Mouse (Mus musculus): ENCODE data around the gene Prrg2. TPM values are rescaled to one million over a fixed set of nuclear protein-coding genes. Genes with fewer than 3 reads are reported as not detected.
A peak's percentile ranks its signal among the peaks of the same experiment; 100 is the strongest.
"Not testable (repeated sequence)": the region's sequence is repeated elsewhere in the genome, so short reads cannot be mapped to it uniquely, and the experiment has no call there.

The Prrg2 gene
- polyA plus RNA-seq, 1 experiment = 22.9 TPM

DNA sequence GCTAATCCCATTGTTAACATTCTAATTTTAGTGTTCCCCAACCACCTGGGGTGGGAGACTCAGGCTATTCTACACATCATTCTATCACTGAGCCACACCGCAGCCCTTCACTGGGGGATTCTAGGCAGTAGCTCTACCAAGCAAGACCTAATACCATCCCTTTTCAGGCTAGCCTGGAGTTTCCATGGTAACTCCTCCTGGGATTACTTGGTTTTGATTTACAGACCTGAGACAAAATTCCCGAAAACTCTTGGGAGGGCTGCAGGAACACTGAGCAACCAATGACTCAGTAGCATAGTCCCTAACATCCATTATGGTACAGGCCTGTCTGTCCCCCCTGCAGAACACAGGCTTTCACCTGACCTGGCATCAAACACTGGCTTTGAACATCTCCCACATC is 36.2 kb downstream of the Prrg2 start:
- no peak overlapping the region for H3K4me3 ChIP-seq (ENCODE audit: insufficient read depth, low read length)
- H3K27ac ChIP-seq (ENCODE audit: insufficient read depth, low read depth, low read length) = no peak overlapping the region
- TF ChIP-seq POLR2A (IDR thresholded peaks at IDR 0.05; ENCODE audit: borderline replicate concordance, low read depth, low read length) (no peak), CTCF (IDR thresholded peaks at IDR 0.05; ENCODE audit: low read depth, low read length) (no peak)
- peaks cover 7% of the 10 kb centered on the region for H3K4me1 ChIP-seq (ENCODE audit: control insufficient read depth, insufficient read depth, low read length)

DNA sequence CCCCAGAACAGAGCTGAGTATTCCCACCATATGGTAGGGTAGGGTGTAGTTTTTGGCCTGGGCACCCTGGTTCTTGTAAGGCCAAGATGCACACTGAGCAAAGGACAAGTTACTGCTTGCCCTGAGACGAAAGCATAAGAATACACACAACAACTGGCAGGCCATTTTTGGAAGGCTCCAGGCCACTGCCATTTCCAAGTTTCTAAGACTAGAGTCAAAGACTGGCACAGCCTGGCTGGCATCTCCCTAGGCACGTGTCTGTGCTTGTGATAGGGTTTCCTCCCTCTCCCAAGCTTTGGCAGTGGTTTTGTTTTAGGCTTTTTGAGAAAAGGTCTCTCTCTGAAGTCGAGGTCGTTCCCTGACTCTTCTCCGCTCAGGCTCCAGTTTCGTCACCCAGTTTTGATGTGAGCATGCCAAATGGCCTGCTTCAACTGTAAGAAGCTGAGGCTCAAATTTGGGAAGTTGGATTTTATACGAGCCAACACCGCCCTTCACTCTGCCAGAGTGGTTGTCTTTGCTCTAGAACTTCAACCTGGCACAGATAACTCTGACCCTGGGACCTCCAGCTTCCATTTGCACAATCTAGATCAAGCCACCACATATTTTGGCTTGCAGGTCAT is 36.8 kb downstream of the Prrg2 start:
- no peak for TF ChIP-seq CTCF (IDR thresholded peaks at IDR 0.05; ENCODE audit: low read depth, low read length)
- TF ChIP-seq POLR2A (IDR thresholded peaks at IDR 0.05; ENCODE audit: borderline replicate concordance, low read depth, low read length) = no peak
- H3K4me1 ChIP-seq (ENCODE audit: control insufficient read depth, insufficient read depth, low read length) = peaks cover 7% of the 10 kb centered on the region
- H3K4me3 ChIP-seq (ENCODE audit: insufficient read depth, low read length) = no peak overlapping the region
- H3K27ac ChIP-seq (ENCODE audit: insufficient read depth, low read depth, low read length) = no peak overlapping the region

DNA sequence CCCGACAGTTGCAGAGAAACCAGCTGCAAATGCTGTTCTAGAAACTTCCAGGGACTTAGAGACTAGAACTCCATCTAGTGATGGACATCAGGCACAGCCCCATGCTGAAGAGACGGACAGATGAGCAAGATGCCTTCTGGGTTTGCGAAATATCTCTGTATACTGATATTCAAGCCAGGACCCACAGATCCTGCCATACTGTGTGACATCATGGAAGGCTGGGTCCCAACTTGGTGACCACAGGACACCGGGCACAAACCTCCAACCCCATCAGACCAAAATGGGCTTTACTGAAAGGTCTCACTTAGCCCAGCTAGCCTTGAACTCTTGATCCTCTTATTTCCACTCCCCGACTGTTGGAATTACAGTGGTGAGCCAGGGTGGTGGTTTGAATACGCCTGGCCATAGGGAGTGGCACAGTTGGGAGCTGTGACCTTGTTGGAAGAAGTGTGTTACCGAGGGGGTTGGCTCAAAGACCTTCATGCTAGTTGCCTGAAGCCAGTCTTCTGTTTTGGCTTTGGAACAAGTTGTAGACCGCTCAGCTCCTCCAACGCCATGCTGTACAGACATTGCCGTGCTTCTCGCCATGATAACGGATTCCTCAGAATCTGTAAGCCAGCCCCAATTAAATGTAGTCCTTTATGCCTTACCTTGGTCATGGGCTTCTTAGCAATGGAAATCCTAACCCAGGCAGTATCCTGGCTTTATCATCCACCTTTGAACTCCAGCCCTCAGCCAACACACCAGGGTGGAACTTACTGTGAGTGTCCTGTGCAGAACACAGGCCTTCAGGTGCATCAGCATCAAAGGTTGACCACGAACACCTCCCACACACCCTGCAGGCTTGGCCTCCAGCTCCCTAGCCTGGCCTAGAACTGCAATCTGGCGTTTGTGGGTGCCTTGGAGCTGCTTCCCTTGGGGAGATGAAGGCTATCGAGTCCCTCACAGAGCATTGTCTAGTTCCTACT is 37.9 kb downstream of the Prrg2 start:
- peaks cover 8% of the 10 kb centered on the region for H3K4me1 ChIP-seq (ENCODE audit: control insufficient read depth, insufficient read depth, low read length)
- no peak overlapping the region for H3K4me3 ChIP-seq (ENCODE audit: insufficient read depth, low read length)
- TF ChIP-seq POLR2A (IDR thresholded peaks at IDR 0.05; ENCODE audit: borderline replicate concordance, low read depth, low read length) (no peak), CTCF (IDR thresholded peaks at IDR 0.05; ENCODE audit: low read depth, low read length) (no peak)
- no peak overlapping the region for H3K27ac ChIP-seq (ENCODE audit: insufficient read depth, low read depth, low read length)

DNA sequence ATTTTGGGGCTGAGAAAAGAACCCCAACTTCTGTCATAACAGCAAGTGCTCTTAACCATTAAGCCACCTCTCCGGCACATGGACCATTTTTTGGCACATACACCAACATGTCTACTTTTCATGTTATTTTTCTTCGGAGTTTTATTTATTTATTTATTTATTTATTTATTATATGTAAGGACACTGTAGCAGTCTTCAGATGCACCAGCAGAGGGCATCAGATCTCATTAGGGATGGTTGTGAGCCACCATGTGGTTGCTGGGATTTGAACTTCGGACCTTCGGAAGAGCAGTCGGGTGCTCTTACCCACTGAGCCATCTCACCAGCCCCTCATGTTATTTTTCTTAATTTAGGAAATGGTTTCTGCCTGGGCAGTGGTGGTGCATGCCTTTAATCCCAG is 38.8 kb downstream of the Prrg2 start:
- H3K4me3 ChIP-seq (ENCODE audit: insufficient read depth, low read length); H3K27ac ChIP-seq (ENCODE audit: insufficient read depth, low read depth, low read length): not testable (repeated sequence)
- H3K4me1 ChIP-seq (ENCODE audit: control insufficient read depth, insufficient read depth, low read length) = peaks cover 16% of the 10 kb centered on the region

DNA sequence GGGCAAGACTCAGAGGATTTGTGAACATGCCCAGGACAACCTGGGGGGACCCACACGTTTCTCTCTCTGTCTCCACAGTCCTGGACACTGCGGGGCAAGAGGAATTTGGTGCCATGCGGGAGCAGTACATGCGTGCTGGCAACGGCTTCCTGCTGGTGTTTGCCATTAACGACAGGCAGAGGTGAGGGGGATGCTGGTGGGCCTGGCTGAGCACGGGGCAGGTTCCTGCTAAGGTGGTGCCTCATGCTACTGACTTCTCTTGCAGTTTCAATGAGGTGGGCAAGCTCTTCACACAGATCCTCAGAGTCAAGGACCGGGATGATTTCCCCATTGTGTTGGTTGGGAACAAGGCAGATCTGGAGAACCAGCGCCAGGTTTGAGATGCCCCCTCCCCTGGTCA is 42.3 kb downstream of the Prrg2 start:
- peaks cover 17% of the 10 kb centered on the region for H3K4me1 ChIP-seq (ENCODE audit: control insufficient read depth, insufficient read depth, low read length)
- no peak overlapping the region for H3K27ac ChIP-seq (ENCODE audit: insufficient read depth, low read depth, low read length)
- H3K4me3 ChIP-seq (ENCODE audit: insufficient read depth, low read length) = no peak overlapping the region
- TF ChIP-seq POLR2A (IDR thresholded peaks at IDR 0.05; ENCODE audit: borderline replicate concordance, low read depth, low read length) (no peak), CTCF (IDR thresholded peaks at IDR 0.05; ENCODE audit: low read depth, low read length) (no peak)

DNA sequence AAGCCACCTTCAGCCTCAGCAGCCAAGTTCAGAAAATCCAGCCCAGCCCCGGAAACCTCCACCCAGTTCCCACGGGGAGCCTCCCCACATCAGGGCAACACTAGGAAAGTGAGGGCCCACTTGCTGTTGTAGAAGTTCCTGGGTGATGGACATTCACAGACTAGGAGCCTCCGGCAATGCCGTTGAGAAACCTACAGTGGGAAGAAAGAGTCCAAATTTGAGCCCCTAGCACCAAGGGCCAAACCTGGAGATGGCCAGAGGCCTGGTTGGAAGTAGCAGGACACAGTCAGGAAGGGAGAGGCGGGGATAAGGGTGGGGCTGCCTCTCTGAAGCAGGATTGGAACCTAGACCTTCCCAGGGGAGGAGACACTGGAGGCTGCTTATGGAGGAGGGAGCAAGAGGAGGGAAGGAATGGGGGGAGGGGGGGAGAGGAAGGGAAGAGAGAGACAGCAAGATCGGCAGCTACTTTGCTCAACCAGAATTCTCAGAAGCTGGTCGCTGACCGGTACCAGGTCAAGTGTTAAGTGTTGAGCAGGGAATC is 43.4 kb downstream of the Prrg2 start:
- Histone ChIP-seq H3K4me1 (ENCODE audit: control insufficient read depth, insufficient read depth, low read length) (peaks cover 21% of the 10 kb centered on the region), H3K27ac (ENCODE audit: insufficient read depth, low read depth, low read length) (no peak overlapping the region), H3K4me3 (ENCODE audit: insufficient read depth, low read length) (peak overlapping the region; percentile 26; the same call in 1 of the 2 replicates)
- TF ChIP-seq POLR2A (IDR thresholded peaks at IDR 0.05; ENCODE audit: borderline replicate concordance, low read depth, low read length) (no peak), CTCF (IDR thresholded peaks at IDR 0.05; ENCODE audit: low read depth, low read length) (no peak)

DNA sequence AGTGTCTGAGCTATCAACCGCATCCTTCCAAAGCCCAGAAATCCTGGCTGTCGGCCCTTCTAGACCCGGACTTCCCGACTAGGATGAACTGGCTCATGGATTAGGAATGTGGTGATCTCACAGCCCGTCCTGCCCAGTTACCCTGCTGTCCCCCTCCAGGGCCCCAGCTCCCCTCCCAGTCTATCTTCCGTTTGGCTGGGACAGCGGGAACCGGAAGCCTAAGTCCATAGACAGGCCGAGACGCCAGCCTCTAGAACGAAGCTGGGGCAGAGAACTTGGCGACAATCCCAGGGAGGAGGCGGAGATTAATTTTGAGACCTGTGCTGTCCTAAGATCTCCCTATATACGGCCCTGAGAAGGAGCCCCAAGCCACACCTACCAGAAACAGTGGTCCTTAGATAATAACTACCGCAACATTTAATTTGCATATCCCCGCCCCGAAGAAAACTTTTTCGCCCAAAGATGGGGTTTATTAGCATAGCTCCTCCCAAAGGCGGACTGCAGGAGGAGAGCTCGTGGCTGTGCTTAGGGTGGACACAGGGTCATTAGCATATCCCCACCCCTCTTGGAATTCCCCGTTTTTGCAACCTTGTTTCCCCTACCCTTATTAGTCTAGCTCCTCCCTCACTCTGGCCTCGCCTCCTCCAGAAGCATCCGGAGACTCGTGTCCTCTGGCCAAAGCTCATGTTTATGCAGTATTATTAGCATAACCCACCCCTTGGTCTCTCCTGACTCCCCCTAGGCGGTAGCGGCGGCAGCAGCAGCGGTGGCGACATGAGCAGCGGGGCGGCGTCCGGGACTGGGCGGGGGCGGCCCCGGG is 45.0 kb downstream of the Prrg2 start, which contains the start of gene Rras:
Gene Rras, plus strand, starts transcription at position 720 of the 820 bp plus-strand sequence.
- H3K4me1 ChIP-seq (ENCODE audit: control insufficient read depth, insufficient read depth, low read length) = peaks cover 20% of the 10 kb centered on the region
- peak within 1 kb of the TSS; percentile 69 for H3K4me3 ChIP-seq (ENCODE audit: insufficient read depth, low read length)
- H3K27ac ChIP-seq (ENCODE audit: insufficient read depth, low read depth, low read length) = peak within 1 kb of the TSS; percentile 91
- TF ChIP-seq CTCF (IDR thresholded peaks at IDR 0.05; ENCODE audit: low read depth, low read length) (no peak), POLR2A (IDR thresholded peaks at IDR 0.05; ENCODE audit: borderline replicate concordance, low read depth, low read length) (0 out of 2 replicates have a peak, but pooled peaks have one; percentile 49)

DNA sequence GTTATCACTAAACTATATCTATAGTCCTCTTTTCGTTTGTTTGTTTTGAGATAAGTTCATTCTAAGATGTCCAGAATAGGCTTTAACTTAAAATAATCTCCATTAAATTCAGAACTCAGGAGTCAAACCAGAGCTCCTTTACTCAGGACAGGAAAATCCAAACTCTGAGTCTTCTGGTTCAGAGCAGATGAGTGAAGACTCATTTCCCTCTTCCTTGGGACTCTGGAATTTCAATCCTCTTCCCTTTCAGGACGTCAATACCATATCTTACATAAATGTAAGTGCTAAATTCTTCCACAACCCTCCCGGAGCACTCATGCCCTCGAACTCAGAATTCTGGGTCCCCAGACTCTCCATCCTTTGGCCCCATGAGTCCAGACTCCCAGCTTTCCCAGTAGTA is 45.7 kb downstream of the Prrg2 start:
- no peak for TF ChIP-seq CTCF (IDR thresholded peaks at IDR 0.05; ENCODE audit: low read depth, low read length)
- TF ChIP-seq POLR2A (IDR thresholded peaks at IDR 0.05; ENCODE audit: borderline replicate concordance, low read depth, low read length) = no peak
- Histone ChIP-seq H3K4me3 (ENCODE audit: insufficient read depth, low read length) (peak overlapping the region; percentile 69), H3K4me1 (ENCODE audit: control insufficient read depth, insufficient read depth, low read length) (peaks cover 20% of the 10 kb centered on the region), H3K27ac (ENCODE audit: insufficient read depth, low read depth, low read length) (peak overlapping the region; percentile 91)

DNA sequence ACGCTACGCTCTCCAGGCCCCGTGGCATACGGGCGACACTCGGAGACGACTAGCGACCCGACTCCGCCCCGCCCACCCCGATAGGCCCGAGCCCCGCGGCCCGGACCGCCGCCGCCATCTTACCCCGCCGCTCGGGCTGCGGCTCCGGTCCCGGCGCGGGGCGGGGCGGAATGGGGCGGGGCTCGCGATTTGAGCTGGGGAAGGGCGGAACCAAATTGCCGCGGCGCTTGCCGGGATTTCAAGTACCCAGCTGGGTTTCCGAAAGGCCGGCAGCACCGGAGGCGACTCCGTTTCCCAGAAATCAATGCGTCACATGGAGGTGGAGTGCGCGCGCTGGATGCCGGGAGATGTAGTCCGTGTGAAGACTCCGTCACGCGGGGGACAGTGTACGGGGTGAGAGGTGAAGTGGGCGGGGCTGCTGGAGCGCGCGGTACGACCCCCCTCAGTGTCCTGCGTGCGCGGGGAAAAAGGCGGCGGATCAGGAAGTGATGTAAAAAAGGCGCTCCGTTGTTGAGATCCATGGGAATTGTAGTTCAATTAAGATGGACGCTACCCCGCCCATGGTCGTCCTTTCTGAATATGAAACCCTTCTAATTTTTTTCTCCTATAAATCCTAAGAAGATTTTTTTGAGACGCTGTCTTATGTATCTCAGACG is 46.4 kb downstream of the Prrg2 start, which contains the start of gene Scaf1:
Gene Scaf1, minus strand, starts transcription at position 407 of the 656 bp plus-strand sequence.
- TF ChIP-seq POLR2A (IDR thresholded peaks at IDR 0.05; ENCODE audit: borderline replicate concordance, low read depth, low read length) (no peak), CTCF (IDR thresholded peaks at IDR 0.05; ENCODE audit: low read depth, low read length) (no peak)
- Histone ChIP-seq H3K27ac (ENCODE audit: insufficient read depth, low read depth, low read length) (peak within 1 kb of the TSS; percentile 91), H3K4me1 (ENCODE audit: control insufficient read depth, insufficient read depth, low read length) (peaks cover 20% of the 10 kb centered on the region), H3K4me3 (ENCODE audit: insufficient read depth, low read length) (peak within 1 kb of the TSS; percentile 69)

Data from bone marrow macrophage, adult 2 months (primary cell).